Mouse (Mus musculus) megakaryocyte-erythroid progenitor cell, adult 5-6 weeks (primary cell): Measurements from ENCODE around the gene Pttg1ip. TPM values are rescaled to one million over a fixed set of nuclear protein-coding genes. Genes with fewer than 3 reads are reported as not detected.

Experiments used
- ATAC-seq: replicated peaks from 2 replicates; pipeline ENCODE4 v1.8.0; 2016; ENCODE audit warnings: mild to moderate bottlenecking, inconsistent platforms; ENCODE audit not compliant: severe bottlenecking, poor library complexity, low FRiP score, low TSS enrichment
- total RNA-seq, 2 experiments: library from RNA; stranded (forward) in 1 of 2; stranded (reverse) in 1 of 2; fragments of 200-1000, 215-1000 nt in 1 of 2; fragments of >200 nt in 1 of 2; fragmentation: Nextera tagmentation in 1 of 2; gene quantifications; 2 replicates each; pipeline ENCODE4 v1.2.3; 2014 to 2017

Pttg1ip gene
- total RNA-seq, 2 experiments from 2014 or later = 37.6 to 48.4 TPM

GRCm38 (mm10) chr10:77627497-77627896 is 46.0 kb downstream of the Pttg1ip start:
- ATAC-seq = peak; percentile 78

GRCm38 (mm10) chr10:77629163-77629562 is 47.6 kb downstream of the Pttg1ip start:
- ATAC-seq = no peak

DNA sequence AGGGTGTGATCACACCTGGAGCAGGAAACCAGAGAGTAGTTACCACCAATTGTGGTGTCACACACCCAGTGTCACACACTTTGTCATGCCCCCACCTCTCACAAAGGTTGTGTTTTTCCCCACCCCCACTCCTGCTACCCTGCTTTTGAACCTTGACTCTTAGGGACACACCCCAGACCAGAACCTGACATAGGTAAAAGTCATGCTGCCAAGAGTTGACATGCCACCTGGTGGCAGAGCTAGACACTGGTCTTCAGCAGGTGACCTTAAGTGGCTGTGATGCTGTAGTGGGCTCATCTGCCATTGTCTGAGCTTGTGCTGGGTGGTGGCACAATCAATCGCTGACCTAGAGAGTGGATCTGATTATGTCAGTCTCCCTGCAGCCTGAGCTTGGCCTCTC is 48.5 kb downstream of the Pttg1ip start:
- no peak for ATAC-seq

DNA sequence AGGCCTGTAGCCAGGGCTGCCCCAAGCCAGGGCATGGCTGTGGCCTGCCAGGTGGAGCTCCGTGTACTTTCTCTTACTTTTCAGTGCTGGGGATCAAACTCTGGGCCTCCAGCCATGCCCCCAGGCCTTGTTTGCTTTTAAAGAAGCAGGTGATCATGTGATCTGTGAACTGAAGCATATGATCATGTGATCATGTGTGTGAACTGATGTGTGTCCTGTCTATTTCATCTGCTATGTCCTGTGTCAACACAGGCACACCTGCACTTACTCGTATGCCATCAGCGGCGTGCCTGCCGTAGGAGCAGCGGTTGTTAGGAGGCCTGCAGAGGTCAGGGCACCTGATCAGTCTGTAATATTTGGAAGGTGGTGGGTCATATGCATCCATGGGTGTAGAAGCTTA is 52.5 kb downstream of the Pttg1ip start:
- ATAC-seq = no peak

GRCm38 (mm10) chr10:77634452-77635231 is 53.1 kb downstream of the Pttg1ip start:
- ATAC-seq = peak; percentile 29; the same call in 1 of the 2 replicates

GRCm38 (mm10) chr10:77636234-77636922 is 54.9 kb downstream of the Pttg1ip start:
- no peak for ATAC-seq

DNA sequence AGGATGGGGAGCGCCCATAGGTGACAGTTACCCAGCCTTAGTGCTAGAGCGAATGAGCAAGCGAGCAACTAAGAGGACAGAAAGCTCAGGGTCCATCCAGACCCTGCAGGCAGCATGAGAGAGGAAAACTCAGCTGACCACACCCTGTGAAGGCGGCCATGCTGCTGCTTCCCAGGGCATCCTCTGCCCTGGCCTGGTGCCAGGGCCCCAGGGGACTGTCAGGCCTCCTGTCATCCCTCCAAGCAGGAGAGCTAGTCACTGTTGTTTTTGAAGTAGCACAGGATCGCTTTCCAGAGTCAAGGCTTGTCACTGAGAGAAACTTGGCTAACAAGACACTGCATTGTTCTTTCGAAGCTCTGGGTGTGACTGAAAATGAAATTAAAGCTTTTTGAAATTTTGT is 57.4 kb downstream of the Pttg1ip start:
- no peak for ATAC-seq

GRCm38 (mm10) chr10:77643160-77643559 is 61.6 kb downstream of the Pttg1ip start:
- ATAC-seq = no peak

DNA sequence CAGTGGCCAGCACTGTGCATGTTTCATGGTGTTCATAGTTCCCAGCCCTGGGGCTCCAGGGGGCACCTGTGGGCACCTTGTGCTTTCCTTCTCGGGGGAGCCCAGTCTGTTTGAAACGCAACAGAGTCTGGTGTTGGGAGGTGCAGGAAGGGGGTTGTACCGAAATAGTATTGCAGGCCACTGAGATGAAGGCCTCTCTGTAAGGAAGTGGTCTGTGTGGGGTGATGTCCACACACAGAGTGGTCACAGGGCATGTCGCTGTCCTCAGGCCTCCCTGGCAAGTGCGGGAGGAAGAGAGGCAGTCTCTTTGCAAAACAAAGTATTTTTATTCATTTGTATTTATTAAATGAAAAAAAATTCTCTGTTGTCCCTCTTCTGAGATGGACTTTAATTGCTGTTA is 64.1 kb downstream of the Pttg1ip start:
- no peak for ATAC-seq

DNA sequence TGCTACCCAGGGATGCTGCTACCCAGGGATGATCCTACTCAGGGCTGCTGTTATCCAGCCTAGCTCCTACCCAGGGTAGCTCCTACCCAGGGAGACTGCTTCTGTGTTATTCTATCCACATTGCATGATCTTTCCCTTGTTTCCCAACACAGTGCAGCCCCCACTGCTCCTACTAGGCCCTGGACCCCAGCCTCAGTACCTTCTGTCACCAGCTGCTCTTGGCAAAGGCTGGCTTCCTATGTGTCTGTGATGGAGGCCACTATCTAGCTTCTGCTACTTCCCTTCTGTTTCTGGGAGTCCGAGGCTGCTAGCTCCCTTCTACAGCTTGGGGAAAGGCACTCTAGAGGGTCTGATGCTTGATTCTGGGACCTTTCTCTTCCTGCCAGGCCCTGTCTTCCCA is 65.9 kb downstream of the Pttg1ip start:
- no peak for ATAC-seq

DNA sequence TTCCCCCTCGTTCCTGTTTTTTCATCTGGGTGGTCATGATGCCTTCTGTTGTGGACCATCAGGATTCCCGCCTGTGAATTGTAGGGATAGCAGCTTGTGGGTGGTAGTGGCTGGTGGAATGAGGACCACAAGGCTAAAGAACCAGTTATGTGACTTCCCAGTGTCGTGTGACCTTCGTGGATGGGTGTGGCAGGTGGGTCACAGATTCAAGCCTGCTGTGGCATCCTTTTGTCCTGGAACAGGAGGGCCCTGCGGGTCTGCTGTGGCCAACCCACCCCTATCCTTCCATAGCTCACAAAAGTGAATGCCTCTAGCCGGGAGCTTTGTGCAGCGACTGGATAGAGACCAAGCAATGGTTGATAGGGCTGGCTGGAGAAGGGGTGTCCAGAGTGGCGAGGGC is 66.4 kb downstream of the Pttg1ip start:
- ATAC-seq = no peak

Other genes with a start within 250 kb of the Pttg1ip start
- gene Adarb1, start 163.4 kb upstream of the Pttg1ip start, total RNA-seq (2014; fragmentation: Nextera tagmentation) = 0.28 TPM in 1 of 2 replicates, not detected in the other
- gene Adarb1, start 163.4 kb upstream of the Pttg1ip start, total RNA-seq (2017) = 1.1 and 3.9 TPM in 2 replicates
- 19.8 and 20.0 TPM in 2 replicates for gene Fam207a, start 65.9 kb upstream of the Pttg1ip start, total RNA-seq (2014; fragmentation: Nextera tagmentation)
- gene Fam207a, start 65.9 kb upstream of the Pttg1ip start, total RNA-seq (2017) = 28.5 and 30.5 TPM in 2 replicates
- 10.4 and 26.2 TPM in 2 replicates for gene Itgb2, start 51.5 kb upstream of the Pttg1ip start, total RNA-seq (2014; fragmentation: Nextera tagmentation)
- gene Itgb2, start 51.5 kb upstream of the Pttg1ip start, total RNA-seq (2017) = 13.2 and 14.2 TPM in 2 replicates
- gene Sumo3, start 24.4 kb downstream of the Pttg1ip start, total RNA-seq (2014; fragmentation: Nextera tagmentation) = 71.3 and 81.0 TPM in 2 replicates
- 150 and 265 TPM in 2 replicates for gene Sumo3, start 24.4 kb downstream of the Pttg1ip start, total RNA-seq (2017)
- not detected in 2 replicates for gene Gm49325, start 24.5 kb downstream of the Pttg1ip start, total RNA-seq (2014; fragmentation: Nextera tagmentation)
- not detected in 2 replicates for gene Gm49325, start 24.5 kb downstream of the Pttg1ip start, total RNA-seq (2017)
- gene Ube2g2, start 40.6 kb downstream of the Pttg1ip start, total RNA-seq (2014; fragmentation: Nextera tagmentation) = 39.4 and 43.2 TPM in 2 replicates
- gene Ube2g2, start 40.6 kb downstream of the Pttg1ip start, total RNA-seq (2017) = 48.1 and 50.7 TPM in 2 replicates
- 0.22 TPM in 1 of 2 replicates, not detected in the other for gene Tspear, start 104.8 kb downstream of the Pttg1ip start, total RNA-seq (2014; fragmentation: Nextera tagmentation)
- not detected in 2 replicates for gene Tspear, start 104.8 kb downstream of the Pttg1ip start, total RNA-seq (2017)
- gene Gm19402, start 109.0 kb downstream of the Pttg1ip start, total RNA-seq (2014; fragmentation: Nextera tagmentation) = not detected in 2 replicates
- gene Gm19402, start 109.0 kb downstream of the Pttg1ip start, total RNA-seq (2017) = not detected in 2 replicates
- not detected in 2 replicates for gene Gm9508, start 115.5 kb downstream of the Pttg1ip start, total RNA-seq (2014; fragmentation: Nextera tagmentation)
- not detected in 2 replicates for gene Gm9508, start 115.5 kb downstream of the Pttg1ip start, total RNA-seq (2017)
- gene Gm10272, start 124.9 kb downstream of the Pttg1ip start, total RNA-seq (2014; fragmentation: Nextera tagmentation) = not detected in 2 replicates
- not detected in 2 replicates for gene Gm10272, start 124.9 kb downstream of the Pttg1ip start, total RNA-seq (2017)
- not detected in 2 replicates for gene Gm10024, start 129.7 kb downstream of the Pttg1ip start, total RNA-seq (2014; fragmentation: Nextera tagmentation)
- not detected in 2 replicates for gene Gm10024, start 129.7 kb downstream of the Pttg1ip start, total RNA-seq (2017)
- gene Gm10142, start 134.1 kb downstream of the Pttg1ip start, total RNA-seq (2014; fragmentation: Nextera tagmentation) = not detected in 2 replicates
- gene Gm10142, start 134.1 kb downstream of the Pttg1ip start, total RNA-seq (2017) = not detected in 2 replicates
- not detected in 2 replicates for gene Krtap12-1, start 138.9 kb downstream of the Pttg1ip start, total RNA-seq (2014; fragmentation: Nextera tagmentation)
- gene Krtap12-1, start 138.9 kb downstream of the Pttg1ip start, total RNA-seq (2017) = not detected in 2 replicates
- gene Gm10100, start 144.8 kb downstream of the Pttg1ip start, total RNA-seq (2014; fragmentation: Nextera tagmentation) = not detected in 2 replicates
- gene Gm10100, start 144.8 kb downstream of the Pttg1ip start, total RNA-seq (2017) = not detected in 2 replicates
- not detected in 2 replicates for gene Gm18596, start 160.9 kb downstream of the Pttg1ip start, total RNA-seq (2014; fragmentation: Nextera tagmentation)
- gene Gm18596, start 160.9 kb downstream of the Pttg1ip start, total RNA-seq (2017) = not detected in 2 replicates
- not detected in 2 replicates for gene Gm9736, start 169.6 kb downstream of the Pttg1ip start, total RNA-seq (2014; fragmentation: Nextera tagmentation)
- gene Gm9736, start 169.6 kb downstream of the Pttg1ip start, total RNA-seq (2017) = not detected in 2 replicates
- not detected in 2 replicates for gene Gm3233, start 178.0 kb downstream of the Pttg1ip start, total RNA-seq (2014; fragmentation: Nextera tagmentation)
- not detected in 2 replicates for gene Gm3233, start 178.0 kb downstream of the Pttg1ip start, total RNA-seq (2017)
- not detected in 2 replicates for gene Gm3238, start 189.6 kb downstream of the Pttg1ip start, total RNA-seq (2014; fragmentation: Nextera tagmentation)
- not detected in 2 replicates for gene Gm3238, start 189.6 kb downstream of the Pttg1ip start, total RNA-seq (2017)
- not detected in 2 replicates for gene Gm7138, start 195.2 kb downstream of the Pttg1ip start, total RNA-seq (2014; fragmentation: Nextera tagmentation)
- not detected in 2 replicates for gene Gm7138, start 195.2 kb downstream of the Pttg1ip start, total RNA-seq (2017)
- gene Gm3250, start 200.8 kb downstream of the Pttg1ip start, total RNA-seq (2014; fragmentation: Nextera tagmentation) = not detected in 2 replicates
- not detected in 2 replicates for gene Gm3250, start 200.8 kb downstream of the Pttg1ip start, total RNA-seq (2017)
- gene Gm7137, start 206.5 kb downstream of the Pttg1ip start, total RNA-seq (2014; fragmentation: Nextera tagmentation) = not detected in 2 replicates
- gene Gm7137, start 206.5 kb downstream of the Pttg1ip start, total RNA-seq (2017) = not detected in 2 replicates
- gene Gm9639, start 213.4 kb downstream of the Pttg1ip start, total RNA-seq (2014; fragmentation: Nextera tagmentation) = not detected in 2 replicates
- not detected in 2 replicates for gene Gm9639, start 213.4 kb downstream of the Pttg1ip start, total RNA-seq (2017)
- not detected in 2 replicates for gene Gm19668, start 217.4 kb downstream of the Pttg1ip start, total RNA-seq (2014; fragmentation: Nextera tagmentation)
- not detected in 2 replicates for gene Gm19668, start 217.4 kb downstream of the Pttg1ip start, total RNA-seq (2017)
- gene Gm9507, start 230.1 kb downstream of the Pttg1ip start, total RNA-seq (2014; fragmentation: Nextera tagmentation) = not detected in 2 replicates
- not detected in 2 replicates for gene Gm9507, start 230.1 kb downstream of the Pttg1ip start, total RNA-seq (2017)
- gene Gm2696, start 233.0 kb downstream of the Pttg1ip start, total RNA-seq (2014; fragmentation: Nextera tagmentation) = not detected in 2 replicates
- not detected in 2 replicates for gene Gm2696, start 233.0 kb downstream of the Pttg1ip start, total RNA-seq (2017)
- not detected in 2 replicates for gene Krtap10-4, start 245.4 kb downstream of the Pttg1ip start, total RNA-seq (2014; fragmentation: Nextera tagmentation)
- not detected in 2 replicates for gene Krtap10-4, start 245.4 kb downstream of the Pttg1ip start, total RNA-seq (2017)